Mouse (Mus musculus) erythroid progenitor cell, adult 5-6 weeks (primary cell): Measurements from ENCODE around the gene Ube4a. TPM values are rescaled to one million over a fixed set of nuclear protein-coding genes. Genes with fewer than 3 reads are reported as not detected.

Experiments used
- ATAC-seq: replicated peaks from 2 replicates; pipeline ENCODE4 v1.8.0; 2016; ENCODE audit warnings: moderate number of reproducible peaks, mild to moderate bottlenecking, moderate TSS enrichment, inconsistent platforms; ENCODE audit not compliant: poor library complexity, low FRiP score, severe bottlenecking
- total RNA-seq, 2 experiments: library from RNA; stranded (forward) in 1 of 2; stranded (reverse) in 1 of 2; fragments of 150-400 nt in 1 of 2; fragments of 186-747, 209-891 nt in 1 of 2; gene quantifications; 2 replicates each; pipeline versions ENCODE4 v1.2.3 to v1.2.4; 2015 to 2017; ENCODE audit warnings: low replicate concordance in 2 of 2

Gene Ube4a
- total RNA-seq, 2 experiments from 2014 or later = 35.5 to 41.1 TPM

DNA sequence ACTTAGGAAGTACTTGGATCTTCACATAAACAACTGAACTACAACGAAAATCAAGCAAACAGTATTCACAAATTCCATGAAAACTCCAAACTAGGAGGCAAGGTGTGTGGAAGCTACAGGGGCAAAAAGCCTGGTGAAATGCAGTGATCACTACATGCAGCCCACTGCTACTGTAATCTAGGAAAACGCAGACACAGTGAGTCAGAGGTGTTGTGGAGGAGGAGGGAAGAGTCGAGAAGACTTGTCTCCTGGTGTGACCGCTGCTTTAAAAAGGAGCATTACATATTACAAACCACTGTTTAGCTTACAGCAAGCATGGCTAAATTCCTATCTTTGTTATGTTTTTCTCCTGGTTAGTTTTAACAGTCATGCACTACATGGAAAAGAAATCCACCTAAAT, 54.0 kb downstream of the Ube4a start:
- no peak for ATAC-seq

DNA sequence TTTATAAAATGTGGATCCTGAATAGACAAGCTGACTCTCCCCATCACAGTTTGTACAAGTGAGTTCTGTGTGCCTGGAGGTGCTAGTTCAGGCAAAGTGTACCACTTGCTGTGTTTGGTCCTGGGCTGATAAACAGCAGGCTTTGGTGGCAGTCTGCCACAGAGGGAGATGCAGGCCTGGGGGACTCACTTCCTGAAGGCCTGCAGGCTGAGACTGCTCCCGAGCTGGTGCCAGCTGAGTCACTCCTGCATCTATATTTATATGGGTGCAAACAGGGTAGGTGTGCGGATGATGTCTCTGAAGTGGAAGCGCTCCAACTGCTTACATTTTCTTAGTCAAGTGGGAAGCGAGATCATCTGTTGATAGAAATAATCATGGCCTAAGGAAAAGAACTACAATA, 59.8 kb downstream of the Ube4a start:
- peak; percentile 76 for ATAC-seq

DNA sequence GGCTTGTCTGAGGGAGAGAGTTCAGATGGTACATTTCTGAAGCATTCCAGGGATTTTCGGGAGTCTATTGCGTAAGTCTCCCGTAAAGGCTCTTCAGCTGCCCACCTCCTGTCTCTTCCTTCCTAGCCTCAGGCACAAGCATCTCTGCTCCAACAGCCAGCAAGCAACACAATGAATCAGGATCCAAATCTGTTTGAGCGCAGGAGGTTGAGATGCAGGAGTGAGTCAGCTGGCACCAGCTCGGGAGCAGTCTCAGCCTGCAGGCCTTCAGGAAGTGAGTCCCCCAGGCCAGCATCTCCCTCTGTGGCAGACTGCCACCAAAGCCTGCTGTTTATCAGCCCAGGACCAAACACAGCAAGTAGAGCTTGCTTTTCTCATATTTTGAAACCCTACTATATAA, 60.4 kb downstream of the Ube4a start:
- peak; percentile 71 for ATAC-seq

DNA sequence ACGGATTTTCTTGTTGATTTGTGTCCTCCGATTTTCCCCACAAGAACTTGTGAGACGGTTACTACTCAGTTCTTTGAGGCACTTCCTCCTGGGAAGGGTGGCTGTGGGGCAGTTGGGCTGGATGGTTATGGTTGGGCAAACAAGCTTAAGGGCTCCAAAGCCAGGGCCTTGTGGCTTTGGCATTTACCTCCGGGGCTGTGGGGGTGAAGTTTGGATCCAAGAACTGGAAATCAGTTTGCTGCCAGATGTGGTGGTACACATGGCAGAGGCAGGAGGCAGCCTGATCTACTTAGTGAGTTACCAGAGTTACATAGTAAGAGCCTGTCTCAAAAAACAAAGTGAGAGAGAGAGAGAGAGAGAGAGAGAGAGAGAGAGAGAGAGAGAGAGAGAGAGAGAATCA, 61.5 kb downstream of the Ube4a start:
- ATAC-seq = no peak

DNA sequence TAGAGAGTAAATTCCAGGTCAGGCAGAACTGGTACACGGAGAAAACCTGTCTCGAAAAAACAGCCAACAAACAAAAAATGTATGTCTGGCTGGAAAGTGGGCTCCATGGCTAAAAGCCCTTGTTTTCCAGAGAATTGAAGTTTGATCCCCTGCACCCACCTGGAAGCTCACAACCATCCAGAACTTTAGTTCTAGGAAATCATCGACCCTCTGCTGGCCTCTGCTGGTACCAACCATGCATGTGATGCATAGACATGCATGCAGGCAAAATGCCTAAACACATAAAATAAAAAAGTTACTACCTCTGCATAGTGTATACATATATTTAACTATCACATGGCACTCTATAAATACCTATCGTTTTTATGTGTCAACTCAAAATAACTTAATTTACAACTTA, 65.0 kb downstream of the Ube4a start:
- ATAC-seq = no peak

DNA sequence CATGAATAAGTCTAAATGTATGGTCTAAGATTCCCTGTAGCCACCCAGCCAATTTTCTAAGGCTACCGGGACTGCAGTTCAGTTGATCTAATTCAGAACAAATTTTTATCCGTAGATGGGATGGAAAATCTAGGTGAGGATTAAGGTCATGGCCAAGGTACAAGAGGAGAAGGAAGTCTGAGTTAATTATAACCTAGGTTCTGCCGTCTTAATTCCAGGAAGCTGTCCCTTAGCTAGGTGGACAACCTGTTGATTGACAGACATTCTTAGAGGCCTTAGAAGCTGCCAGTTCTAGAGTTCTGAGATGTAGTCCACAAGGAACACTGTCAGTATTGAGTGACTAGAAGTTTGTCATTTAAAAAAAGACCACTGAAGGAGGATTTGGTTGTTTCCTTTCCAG, 65.7 kb downstream of the Ube4a start:
- no peak for ATAC-seq

DNA sequence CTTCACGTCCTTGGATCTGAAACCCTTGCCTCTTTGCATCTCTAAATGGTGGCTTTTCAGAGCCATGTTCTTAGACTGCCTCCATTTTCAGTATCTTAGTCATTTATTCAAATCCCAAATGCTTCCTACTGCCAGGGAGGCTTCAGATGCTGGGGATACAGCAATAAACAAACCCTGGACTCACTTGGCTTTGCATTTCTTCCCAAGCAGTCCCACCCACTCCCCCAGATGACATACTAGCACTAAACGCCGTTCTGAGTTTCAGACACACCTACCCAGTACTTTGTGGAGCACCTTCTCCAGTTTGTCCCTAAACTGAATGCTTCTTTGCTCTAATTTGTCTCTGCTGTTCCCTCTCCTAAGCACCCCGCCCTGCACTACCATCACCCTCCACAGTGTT, 68.4 kb downstream of the Ube4a start:
- no peak for ATAC-seq

DNA sequence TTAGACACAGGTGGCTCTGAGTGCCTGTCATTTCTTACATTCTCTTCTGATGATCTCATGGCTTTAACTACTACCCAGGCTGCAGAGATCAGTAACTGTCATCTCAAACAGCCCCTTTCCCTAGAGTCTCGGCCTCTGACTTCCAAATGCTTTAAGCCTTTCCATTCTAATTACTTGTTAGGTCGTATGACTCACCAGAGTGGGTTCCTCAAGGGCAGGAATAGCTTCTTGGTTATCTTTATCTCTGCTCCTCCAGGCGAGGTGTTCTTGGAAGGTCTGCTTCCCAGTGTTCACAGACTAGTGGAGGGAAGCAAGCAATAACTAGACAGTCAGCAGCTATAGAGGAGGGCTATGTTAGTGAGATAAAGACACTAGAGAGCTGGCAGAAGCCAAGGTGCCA, 72.7 kb downstream of the Ube4a start:
- ATAC-seq = no peak

DNA sequence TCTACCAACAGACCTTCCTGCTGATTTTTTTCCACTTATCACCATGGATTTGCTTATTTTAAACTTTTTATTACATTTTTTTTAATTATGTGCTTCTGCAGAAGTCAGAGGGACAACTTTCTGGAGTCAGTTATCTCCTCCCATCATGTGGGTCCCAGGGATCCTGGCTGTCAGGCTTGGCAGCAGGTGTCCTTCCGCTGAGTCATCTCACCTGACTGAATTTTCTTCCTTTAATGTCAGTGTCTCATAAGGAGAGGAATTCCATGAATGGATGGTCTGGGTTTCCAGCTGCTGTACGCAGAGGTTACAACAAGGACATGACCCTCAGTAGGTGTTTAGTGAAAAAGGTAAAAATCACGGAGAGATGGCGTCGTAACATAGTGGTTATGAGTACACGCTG, 74.2 kb downstream of the Ube4a start:
- ATAC-seq = no peak

DNA sequence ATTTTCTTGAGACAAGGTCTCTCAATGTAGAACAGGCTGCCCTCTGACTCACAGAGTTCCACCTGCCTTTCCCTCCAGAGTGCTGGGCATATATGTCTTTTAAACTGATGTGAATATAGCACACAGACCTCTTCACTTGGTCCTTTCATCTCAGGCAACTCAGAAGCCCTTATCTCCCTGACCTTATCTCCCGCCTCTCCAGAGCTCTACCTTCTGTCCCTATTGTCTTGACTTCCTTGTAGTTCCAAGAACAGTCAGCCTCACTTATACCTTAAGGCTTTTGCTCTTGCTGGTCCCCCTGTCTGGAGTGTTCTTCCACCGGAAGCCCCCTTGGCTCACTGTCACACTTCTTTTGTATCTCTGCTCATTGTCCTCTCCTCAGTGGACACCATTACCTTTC, 75.3 kb downstream of the Ube4a start:
- ATAC-seq = no peak

DNA sequence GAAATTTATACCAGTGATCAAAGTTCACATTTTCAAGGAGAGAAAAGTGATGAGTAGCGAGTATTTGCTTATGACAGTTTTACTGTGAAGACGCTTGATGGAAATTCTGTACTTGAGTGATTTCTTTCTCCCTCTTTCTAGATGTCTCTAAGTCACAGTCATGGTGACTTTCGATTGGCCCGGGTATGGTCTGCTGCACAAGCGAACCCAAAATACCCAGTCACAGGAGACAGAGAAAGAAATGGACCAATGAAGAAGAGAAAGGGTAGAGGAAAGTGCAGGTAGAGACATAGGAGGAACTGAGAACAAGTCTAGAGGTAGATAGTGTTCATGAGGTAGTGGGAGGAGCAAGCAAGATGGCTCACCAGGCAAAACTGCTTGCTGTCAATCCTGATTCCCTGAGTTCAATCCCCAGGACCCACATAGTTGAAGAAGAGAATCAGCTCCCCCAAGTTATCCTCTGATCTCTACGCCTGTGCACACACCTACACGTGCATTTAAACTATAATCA, 77.2 kb downstream of the Ube4a start:
- no peak for ATAC-seq

DNA sequence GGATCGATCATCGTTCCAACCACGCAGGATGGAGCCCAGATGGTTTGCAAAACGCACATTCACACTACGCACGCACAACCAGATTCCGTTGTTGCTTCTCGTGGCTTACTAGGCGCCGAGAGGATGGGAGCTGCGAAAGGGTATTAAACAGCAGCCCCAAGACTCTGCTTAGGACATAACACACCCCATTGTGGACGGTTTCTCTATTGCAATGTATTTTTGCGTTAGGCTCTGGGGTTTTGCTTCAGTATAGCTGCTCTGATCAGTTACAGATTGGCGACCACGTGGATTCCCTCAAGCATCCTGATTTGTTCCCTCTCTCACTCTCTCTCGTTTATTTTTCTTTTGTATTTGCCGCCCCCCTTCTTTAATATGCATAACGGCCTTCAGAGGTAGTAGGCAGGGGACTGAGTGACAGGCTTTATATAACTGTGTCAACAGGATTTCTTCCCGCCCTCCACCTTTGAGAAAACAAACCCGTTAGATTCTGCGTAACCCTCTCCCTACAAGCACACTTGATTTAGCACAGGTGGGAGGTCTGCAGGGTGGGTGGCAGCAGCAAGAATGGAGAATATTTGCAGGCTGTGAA, 82.3 kb downstream of the Ube4a start:
- no peak for ATAC-seq

DNA sequence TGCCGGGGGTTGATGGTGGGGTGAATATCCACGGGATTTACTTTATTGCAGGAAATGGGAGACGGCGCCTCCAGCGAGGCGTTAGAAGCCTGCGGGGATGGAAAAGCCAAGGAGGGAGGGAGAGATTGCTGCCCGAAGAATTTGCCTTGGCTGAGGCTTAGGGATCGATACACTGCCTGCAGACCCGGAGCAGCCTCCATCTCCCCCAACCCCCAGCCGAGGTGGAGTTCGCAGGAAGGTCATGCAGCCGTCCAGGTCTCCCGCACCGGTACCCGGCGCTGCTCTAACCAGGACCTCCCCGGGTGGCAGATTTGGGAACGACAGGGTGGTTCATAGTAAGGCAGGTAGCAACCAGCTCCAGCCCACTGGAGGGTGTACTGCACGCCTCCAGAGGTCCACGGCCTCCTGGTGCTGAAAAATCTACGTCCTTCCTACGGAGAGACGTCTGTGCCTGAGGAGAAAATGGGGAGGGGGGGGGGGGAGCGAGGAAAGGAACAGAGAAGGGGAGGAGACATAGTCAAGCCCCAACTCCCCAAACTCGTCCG, 82.9 kb downstream of the Ube4a start:
- 0 out of 2 replicates have a peak, but pooled peaks have one; percentile 21 for ATAC-seq

DNA sequence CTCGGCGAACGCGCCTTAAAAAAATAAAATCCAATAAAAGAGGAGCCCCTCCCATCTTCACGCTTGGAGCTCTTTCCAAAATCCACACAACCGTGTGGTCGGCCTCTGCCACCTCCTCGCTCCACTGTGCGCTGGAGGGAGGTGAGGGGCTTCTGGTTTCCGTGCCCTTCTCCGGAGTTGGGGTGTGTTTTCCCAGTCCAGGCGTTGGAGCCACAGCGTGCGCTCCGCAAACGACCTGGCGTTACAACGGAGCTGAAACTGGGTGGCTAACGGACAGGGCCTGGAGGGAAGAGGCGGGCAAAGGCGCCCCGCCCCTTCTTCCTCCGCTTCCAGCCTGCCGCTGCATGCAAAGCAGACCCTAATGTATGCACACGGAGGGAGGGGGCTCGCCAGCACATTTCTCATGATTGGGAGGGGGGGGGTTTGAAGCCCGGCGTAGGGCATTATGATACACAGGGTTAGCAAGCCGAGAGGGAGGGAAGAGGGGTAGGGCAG, 83.4 kb downstream of the Ube4a start:
- peak; percentile 79 for ATAC-seq

DNA sequence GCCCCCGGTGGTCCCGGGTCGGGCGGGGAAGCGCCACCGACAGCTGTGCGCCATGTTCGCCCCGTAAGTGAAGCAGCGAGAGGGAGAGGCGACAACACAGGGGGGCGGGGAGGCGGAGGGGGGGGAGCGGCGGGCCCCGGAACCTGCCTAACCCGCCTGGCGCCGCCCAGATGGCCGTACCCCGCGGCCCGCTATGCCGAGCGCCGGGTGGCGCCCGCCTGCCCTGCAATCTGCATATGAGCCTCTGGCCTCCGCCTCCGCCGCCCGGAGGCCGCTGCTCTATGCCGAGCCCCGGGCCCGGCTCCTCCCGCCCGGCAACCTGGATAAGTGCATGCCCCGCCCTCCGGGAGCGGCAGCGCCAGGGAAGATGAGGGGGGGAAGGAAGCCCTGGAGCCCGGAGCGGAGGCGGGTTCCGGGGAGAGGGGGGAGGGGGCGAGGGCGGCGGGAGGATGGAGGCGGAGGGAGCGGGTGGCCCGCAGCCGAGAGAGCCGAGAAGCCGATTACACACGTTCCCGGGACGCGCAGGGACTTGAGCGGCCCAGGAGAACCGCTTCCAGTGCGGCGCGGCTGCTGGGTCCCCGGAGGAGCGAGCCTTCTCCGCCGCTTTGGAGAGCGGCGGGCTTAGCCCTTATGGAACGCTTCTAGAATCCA, 84.1 kb downstream of the Ube4a start, which contains the start of gene Kmt2a:
Kmt2a (minus strand) TSS at position 76 of the 651 bp plus-strand sequence.
- peak; percentile 74 for ATAC-seq

DNA sequence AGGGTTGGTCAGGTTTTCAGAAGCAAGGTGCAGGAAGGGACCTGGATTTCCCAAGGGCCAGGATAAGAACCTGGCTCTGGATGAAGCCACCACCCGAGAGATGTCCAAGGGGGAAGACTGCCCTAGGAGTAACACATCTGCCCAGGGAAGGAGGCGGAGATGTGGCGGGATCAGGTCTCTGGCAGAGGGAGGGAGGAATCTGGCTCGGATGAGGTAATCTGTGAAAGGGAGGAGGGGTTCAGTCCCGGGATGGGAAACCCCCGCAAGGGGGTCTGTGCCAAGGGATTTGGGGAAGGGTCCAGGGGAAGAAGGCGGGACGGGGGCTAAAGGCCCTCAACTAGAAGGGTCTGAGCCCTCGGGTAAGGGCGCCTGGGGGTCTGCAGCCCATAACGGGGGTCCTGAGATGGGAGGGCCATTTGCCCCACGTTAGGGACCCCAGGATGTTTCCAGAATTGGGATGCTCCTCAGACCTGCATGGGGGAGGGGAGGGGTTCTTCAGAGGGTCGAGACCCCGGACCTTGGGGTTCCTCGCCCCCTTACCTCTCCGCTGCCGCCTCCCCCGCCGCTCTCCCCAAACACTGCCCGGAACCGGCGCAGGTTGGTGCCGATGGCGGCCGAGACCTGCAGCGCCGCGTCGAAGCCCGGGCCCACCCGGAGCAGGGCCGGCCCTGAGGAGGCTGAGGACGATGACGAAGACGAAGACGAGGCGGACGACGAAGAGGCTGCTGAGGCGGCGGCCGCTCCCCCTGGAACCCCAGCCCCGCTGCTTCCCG, 84.9 kb downstream of the Ube4a start:
- ATAC-seq = 0 out of 2 replicates have a peak, but pooled peaks have one; percentile 11

DNA sequence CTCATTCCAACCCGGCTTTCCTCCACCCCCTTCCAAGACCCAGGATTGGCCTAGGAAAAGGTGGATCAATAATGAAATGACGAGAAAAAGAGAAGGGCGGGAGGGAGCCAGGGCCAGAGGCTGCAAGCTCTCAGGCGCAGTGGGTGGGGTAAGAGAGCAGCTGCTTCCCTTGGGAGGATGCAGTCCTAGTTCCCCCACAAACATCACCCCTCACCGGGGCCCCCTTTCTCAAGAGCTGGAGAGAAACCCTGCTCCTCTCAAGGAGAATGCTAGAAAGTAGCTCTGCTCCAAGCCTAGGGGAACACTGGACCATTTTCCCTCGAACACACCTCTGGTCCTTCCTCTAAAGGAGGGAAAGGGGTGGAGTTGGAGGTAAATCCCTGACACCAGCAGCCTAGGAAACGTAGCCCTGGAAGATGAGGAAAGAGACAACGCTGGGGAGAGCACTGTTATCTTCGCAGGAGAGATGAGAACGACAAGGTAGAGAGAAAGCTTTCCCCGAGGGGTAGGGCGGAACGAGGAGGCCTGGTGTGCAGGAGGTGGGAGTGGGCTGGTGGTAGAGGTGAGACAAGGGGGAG, 85.6 kb downstream of the Ube4a start:
- ATAC-seq = no peak

DNA sequence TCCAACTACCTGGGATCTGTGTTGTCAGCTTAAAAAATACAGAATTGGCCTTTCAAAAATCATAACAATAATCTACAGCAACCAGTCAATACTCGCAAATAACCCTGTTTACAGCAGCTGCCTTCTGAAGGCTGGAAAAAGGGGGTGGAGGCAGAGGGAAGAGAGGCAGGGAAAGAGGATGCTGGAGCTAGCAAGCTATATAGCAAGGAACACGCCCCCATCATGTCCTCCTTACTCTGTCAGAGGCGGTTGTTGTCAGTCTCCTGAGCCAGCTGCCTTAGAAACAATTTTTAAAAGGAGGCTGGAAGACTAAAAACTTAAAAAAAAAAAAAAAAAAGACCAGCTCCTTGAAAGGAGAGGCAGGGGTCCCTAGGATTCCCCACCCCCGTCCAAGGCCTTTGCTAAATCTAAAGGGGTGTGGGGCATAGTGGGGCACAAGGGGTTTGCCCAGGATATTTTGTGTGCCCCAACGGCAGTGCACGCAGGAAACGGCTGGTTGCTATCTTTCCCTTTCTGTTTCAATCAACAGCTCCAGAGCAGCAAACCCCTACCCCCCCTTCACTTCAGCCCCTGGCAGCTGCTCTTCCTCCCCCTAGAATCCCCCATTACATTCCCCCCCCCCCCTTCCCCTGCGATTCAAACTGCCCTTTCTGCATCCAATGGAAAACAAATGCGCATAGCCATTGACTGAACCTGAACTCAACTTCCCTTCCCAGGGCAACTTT, 86.5 kb downstream of the Ube4a start:
- no peak for ATAC-seq

DNA sequence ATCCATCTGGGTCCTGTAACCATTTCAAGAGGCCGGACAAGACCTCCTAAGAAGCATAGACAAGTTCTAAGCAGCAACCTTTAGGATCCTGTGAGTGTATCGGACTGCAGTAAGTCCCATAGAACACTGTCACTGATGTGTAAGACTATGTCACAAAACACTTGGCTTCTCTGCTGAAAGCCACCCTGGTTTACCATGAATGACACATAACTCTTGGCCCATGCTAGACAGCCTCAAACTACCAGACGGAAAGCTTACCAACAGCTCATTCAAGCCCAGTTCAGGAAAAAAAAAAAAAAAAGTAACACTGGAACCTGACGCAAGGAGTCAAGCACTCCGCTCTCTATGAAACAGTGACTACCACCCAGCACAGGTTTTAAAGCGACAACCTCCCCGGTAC, 87.7 kb downstream of the Ube4a start:
- no peak for ATAC-seq
